Mouse (Mus musculus): ENCODE measurements around the gene Olfr1280.

- no peak for TF ChIP-seq GATA1 (IDR thresholded peaks at IDR 0.05; ENCODE audit: low read length)
- no peak for TF ChIP-seq TAL1 (IDR thresholded peaks at IDR 0.05; ENCODE audit: low read length)
Measured at GRCm38 (mm10) chr2:111274006-111274405, 39.8 kb upstream of the Olfr1280 start, which contains the start of gene Olfr1277.

Data from erythroblast, embryonic 14.5 days (primary cell).